Mouse (Mus musculus) right cerebral cortex, adult 18-20 months (tissue): Measurements from ENCODE around the gene AI661453.
A peak's percentile ranks its signal among the peaks of the same experiment; 100 is the strongest.
"Not testable (repeated sequence)": the region's sequence is repeated elsewhere in the genome, so short reads cannot be mapped to it uniquely, and the experiment has no call there.

Experiments
- DNase-seq: peaks from one replicate; pipeline ENCODE4 v3.0.0; 2022; ENCODE audit warnings: mixed read lengths

Gene AI661453

GRCm38 (mm10) chr17:47436156-47436906 lies at the start of gene AI661453:
AI661453 (plus strand) TSS chr17:47436615.
- no peak for DNase-seq

GRCm38 (mm10) chr17:47386649-47387048 lies 49.8 kb upstream of the AI661453 start:
- DNase-seq, result no peak

GRCm38 (mm10) chr17:47394223-47394869 lies 42.1 kb upstream of the AI661453 start:
- DNase-seq, result no peak

- DNase-seq, result no peak
Observed at GRCm38 (mm10) chr17:47395376-47395913, 41.0 kb upstream of the AI661453 start.

- DNase-seq, result no peak
Observed at GRCm38 (mm10) chr17:47399091-47399490, 37.3 kb upstream of the AI661453 start.

GRCm38 (mm10) chr17:47400451-47400850 lies 36.0 kb upstream of the AI661453 start, which contains the start of gene Guca1a:
Guca1a (minus strand) TSS chr17:47400584.
- no peak for DNase-seq

GRCm38 (mm10) chr17:47407717-47408557 lies 28.5 kb upstream of the AI661453 start:
- DNase-seq, result no peak

GRCm38 (mm10) chr17:47408558-47408898 lies 27.9 kb upstream of the AI661453 start:
- peak; percentile 25 for DNase-seq

GRCm38 (mm10) chr17:47409897-47410861 lies 26.2 kb upstream of the AI661453 start:
- DNase-seq, result not testable (repeated sequence)

- no peak for DNase-seq
Observed at GRCm38 (mm10) chr17:47420195-47420594, 16.2 kb upstream of the AI661453 start.

- DNase-seq, result no peak
Observed at GRCm38 (mm10) chr17:47421566-47421965, 14.8 kb upstream of the AI661453 start.

- DNase-seq, result not testable (repeated sequence)
Observed at GRCm38 (mm10) chr17:47422616-47423015, 13.8 kb upstream of the AI661453 start.

GRCm38 (mm10) chr17:47424186-47424585 lies 12.2 kb upstream of the AI661453 start:
- DNase-seq, result no peak

GRCm38 (mm10) chr17:47427316-47427715 lies 9.1 kb upstream of the AI661453 start:
- no peak for DNase-seq

GRCm38 (mm10) chr17:47428831-47429304 lies 7.5 kb upstream of the AI661453 start:
- no peak for DNase-seq

- DNase-seq, result no peak
Observed at GRCm38 (mm10) chr17:47430815-47431214, 5.6 kb upstream of the AI661453 start.

- no peak for DNase-seq
Observed at GRCm38 (mm10) chr17:47436907-47437547, 612 bp downstream of the AI661453 start, which contains the start of gene 1700001C19Rik. 1700001C19Rik (minus strand) TSS chr17:47437376.

GRCm38 (mm10) chr17:47438611-47439010 lies 2.2 kb downstream of the AI661453 start:
- no peak for DNase-seq

- DNase-seq, result no peak
Observed at GRCm38 (mm10) chr17:47439396-47440028, 3.1 kb downstream of the AI661453 start.

- DNase-seq, result no peak
Observed at GRCm38 (mm10) chr17:47440359-47440890, 4.0 kb downstream of the AI661453 start.
